Mouse (Mus musculus) CD4-positive, CD25-positive, alpha-beta regulatory T cell, adult 2 months (primary cell): ENCODE measurements at regions not wholly inside any gene's neighbourhood (a gene's known extent, or its start where the extent isn't known, plus 50 kb on each side); places are given as distances from the start of the nearest gene placed in this dataset.

ENCODE experiments used
- DNase-seq: peaks from one replicate; pipeline ENCODE4 v3.0.0-alpha.2; 2012; ENCODE audit warnings: low read depth, low spot score

- no peak for DNase-seq
Observed at GRCm38 (mm10) chr4:105911678-105912077, 122.0 kb downstream of the Gm12728 start.

- no peak for DNase-seq
Observed at GRCm38 (mm10) chr4:105912296-105912695, 122.6 kb downstream of the Gm12728 start.

GRCm38 (mm10) chr4:105914996-105915395 is 125.3 kb downstream of the Gm12728 start:
- no peak for DNase-seq

GRCm38 (mm10) chr4:105916229-105916628 is 126.6 kb downstream of the Gm12728 start:
- DNase-seq, result no peak

GRCm38 (mm10) chr4:105924781-105925382 is 135.2 kb downstream of the Gm12728 start:
- no peak for DNase-seq

- no peak for DNase-seq
Observed at GRCm38 (mm10) chr4:105925506-105925905, 135.8 kb downstream of the Gm12728 start.

GRCm38 (mm10) chr4:105929658-105930057 is 140.0 kb downstream of the Gm12728 start:
- no peak for DNase-seq

GRCm38 (mm10) chr4:105934971-105935370 is 145.3 kb downstream of the Gm12728 start:
- DNase-seq, result no peak

GRCm38 (mm10) chr4:105936755-105937514 is 147.3 kb downstream of the Gm12728 start:
- no peak for DNase-seq

- no peak for DNase-seq
Observed at GRCm38 (mm10) chr4:105937587-105937986, 147.9 kb downstream of the Gm12728 start.

GRCm38 (mm10) chr4:105938886-105939285 is 149.2 kb downstream of the Gm12728 start:
- DNase-seq, result no peak

GRCm38 (mm10) chr4:105939636-105940199 is 150.0 kb downstream of the Gm12728 start:
- no peak for DNase-seq

- no peak for DNase-seq
Observed at GRCm38 (mm10) chr4:105940891-105941290, 151.2 kb downstream of the Gm12728 start.

- DNase-seq, result peak; percentile 21
Observed at GRCm38 (mm10) chr4:105941785-105942184, 152.1 kb downstream of the Gm12728 start.

- DNase-seq, result no peak
Observed at GRCm38 (mm10) chr4:105944962-105945361, 155.3 kb downstream of the Gm12728 start.

- DNase-seq, result no peak
Observed at GRCm38 (mm10) chr4:105945921-105946320, 156.3 kb downstream of the Gm12728 start.

GRCm38 (mm10) chr4:105948326-105948725 is 158.7 kb downstream of the Gm12728 start:
- no peak for DNase-seq

- no peak for DNase-seq
Observed at GRCm38 (mm10) chr4:105952406-105952805, 162.7 kb downstream of the Gm12728 start.

- no peak for DNase-seq
Observed at GRCm38 (mm10) chr4:105956516-105956915, 166.8 kb downstream of the Gm12728 start.

- no peak for DNase-seq
Observed at GRCm38 (mm10) chr4:105958331-105958730, 168.7 kb downstream of the Gm12728 start.

- DNase-seq, result no peak
Observed at GRCm38 (mm10) chr4:105961686-105962360, 172.2 kb downstream of the Gm12728 start.

GRCm38 (mm10) chr4:105962542-105962941 is 172.9 kb downstream of the Gm12728 start:
- DNase-seq, result no peak
